Mouse (Mus musculus) right cerebral cortex, adult 2 months (tissue): ENCODE measurements around the gene Vmn2r103.

Experiments used
- DNase-seq, 2 experiments: peaks; one replicate each; pipeline ENCODE4 v3.0.0; 2021 to 2022; ENCODE audit warnings: low spot score in 2 of 2

The Vmn2r103 gene

DNA sequence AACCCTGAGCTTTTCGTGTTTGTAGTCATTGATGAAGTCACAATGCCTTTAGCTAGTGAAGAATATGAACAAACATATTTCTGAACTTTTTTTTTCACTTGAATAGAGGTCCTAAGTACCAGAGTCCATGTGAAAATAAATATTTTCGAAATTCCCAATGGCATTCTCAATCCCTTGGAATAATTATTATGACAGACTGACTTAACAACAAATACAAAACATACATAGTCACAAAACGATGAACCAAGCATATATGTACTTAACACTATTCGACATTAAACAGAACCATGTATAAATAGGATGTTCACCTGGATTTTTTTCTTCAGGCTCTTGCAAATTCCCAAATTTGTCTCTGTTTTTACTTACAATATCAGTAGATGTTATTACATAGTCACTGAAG lies at the start of gene Vmn2r103:
Vmn2r103 (plus strand) TSS at position 301 of the 400 bp plus-strand sequence.
- DNase-seq, result no peak

DNA sequence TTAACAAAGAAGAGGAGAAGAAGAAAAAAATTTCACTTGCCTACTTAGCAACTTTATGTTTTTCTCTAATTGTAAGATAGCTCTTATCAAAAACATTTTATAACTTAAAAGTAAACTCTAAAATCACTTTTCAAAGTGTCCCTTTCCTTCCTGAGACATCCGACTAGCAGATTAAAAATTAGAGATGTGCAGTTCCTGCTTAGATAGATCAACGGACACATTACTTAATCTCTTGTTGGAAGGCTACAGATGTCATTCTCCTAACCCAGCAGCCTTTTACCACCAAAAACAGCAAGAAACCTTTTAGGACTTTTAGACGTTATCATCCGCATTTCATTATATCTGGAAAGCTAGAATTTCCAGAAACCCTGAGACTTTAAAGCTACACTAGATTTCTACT lies 5.8 kb downstream of the Vmn2r103 start:
- DNase-seq, result no peak

DNA sequence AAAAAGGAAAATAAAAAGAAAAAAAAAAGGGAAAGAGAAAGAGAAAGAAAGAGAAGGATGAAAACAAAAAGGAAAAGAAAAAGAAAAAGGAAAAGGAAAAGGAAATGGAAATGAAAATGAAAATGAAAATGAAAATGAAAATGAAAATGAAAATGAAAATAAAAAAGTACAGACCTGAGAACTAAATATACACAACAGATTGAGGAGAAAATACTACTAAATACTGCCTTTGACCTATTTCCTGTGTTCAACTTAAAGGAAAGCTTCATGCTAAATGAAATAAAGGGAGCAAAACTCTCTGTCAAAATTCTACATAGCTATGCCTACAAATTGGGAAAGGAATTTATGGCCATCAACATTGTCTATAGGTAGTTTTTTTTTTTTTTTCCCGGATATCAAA lies 16.1 kb downstream of the Vmn2r103 start:
- DNase-seq, result no peak
